Mouse (Mus musculus) embryo, embryonic 11.5 days (tissue): ENCODE data around the gene Sfxn5.

Experiments
- DNase-seq: peaks from one replicate; pipeline ENCODE4 v3.0.0-alpha.2; 2012; ENCODE audit warnings: low read depth, low spot score

The Sfxn5 gene

GRCm38 (mm10) chr6:85364439-85364838 lies 31.2 kb upstream of the Sfxn5 start:
- DNase-seq: no peak

DNA sequence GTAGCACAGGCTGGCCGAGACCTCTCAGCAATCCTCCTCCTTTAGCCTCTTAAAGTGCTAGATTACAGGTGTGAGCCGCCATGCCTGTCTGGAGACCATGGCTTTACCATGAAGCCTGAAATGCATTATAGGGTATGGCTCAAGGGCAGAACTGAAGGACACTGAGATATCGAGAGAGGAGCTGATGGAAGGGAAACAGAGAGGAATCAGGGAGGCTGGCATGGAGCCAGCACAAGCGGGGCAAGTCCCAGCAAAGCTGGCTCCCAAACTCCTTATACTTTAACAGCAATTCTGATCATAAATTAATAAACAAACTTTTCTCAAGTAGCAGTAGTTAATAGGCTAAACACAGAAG lies 30.7 kb upstream of the Sfxn5 start:
- DNase-seq: no peak

DNA sequence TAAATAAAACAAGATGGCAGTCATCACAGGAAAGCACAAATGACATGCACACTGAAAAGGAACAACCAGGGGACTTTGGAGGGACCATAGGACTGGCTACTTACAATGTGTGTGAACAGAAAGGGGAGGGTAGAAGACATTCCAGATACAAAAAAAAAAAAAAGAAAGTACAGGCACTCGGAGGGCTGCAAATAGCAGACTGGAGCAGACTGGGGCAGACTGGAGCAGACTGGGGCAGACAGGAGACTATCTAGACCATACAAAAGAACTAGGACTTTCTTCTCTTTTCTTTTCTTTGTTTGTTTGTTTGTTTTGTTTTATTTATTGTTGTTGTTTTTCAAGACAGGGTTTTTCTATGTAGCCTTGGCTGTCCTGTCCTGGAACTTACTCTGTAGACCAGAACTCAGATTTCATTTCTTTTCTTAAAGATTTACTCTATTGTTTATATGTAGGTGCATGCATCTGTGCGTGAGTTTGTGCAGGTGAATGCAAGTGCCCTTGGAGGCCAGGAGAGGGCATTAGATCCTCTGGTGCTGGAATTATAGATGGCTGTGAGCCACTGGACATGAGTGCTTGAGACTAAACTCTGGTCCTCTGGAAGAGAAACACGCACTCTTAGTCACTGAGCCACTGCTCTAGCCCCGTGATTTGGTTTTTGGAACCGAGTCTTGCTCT lies 30.1 kb upstream of the Sfxn5 start:
- DNase-seq: no peak

DNA sequence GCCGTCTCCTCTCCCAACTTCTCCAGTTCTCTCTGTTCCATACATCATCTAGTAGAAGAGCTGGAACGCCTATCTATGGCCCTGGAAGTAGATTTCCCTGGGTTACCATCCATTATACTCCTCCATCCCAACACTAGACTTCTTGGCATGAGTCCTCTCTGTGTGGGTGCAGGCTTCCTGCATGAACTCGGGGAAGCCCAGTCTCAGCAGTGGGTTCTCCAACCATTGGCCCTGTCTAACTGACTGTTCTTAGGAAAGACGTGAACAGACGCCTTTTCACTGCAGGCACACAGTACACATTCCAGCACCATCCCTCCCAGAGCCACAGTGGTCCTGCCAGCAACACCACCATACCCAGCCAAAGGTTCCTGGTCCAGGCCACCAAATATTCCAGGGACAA lies 29.4 kb upstream of the Sfxn5 start:
- DNase-seq: no peak

DNA sequence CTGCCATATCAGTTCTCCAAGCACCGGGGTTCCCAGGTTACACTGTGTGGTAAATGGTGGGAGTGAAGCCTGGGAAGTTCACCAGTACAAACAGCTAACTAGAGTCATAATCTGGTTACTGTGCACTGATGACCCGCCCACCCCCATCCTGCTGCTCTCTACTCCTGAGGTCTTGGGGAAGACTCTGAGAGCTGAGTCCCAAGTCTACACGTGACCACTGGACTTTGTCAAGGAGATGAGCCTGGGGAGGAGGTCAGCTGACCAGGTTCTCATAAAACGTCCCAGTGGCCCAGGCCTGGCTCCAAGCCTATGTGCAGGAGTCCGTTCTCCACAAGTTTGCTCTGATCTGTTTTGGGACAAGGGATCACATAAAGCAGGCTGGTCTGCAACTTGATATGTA lies 27.1 kb upstream of the Sfxn5 start:
- no peak for DNase-seq

GRCm38 (mm10) chr6:85358877-85359276 lies 25.7 kb upstream of the Sfxn5 start:
- DNase-seq: no peak

- DNase-seq: no peak
Measured at GRCm38 (mm10) chr6:85356682-85357465, 23.7 kb upstream of the Sfxn5 start.

DNA sequence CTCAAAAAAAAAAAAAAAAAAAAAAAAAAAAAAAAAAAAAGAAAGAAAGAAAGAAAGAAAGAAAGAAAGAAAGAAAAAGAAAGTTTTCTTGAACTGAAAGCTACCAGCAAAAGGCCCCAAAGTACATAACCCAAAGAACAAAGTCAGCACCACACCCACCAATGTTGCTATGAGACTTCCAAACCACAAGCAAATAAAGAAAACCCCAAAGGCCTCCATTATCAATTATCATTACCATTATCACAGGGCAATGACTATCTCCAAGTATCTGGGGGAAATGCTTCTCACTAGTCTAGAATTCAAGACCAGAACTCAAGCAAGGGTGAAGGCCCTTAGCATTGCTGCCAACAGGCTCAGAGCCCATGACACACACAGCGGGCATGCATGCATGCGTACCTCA lies 22.5 kb upstream of the Sfxn5 start:
- DNase-seq: no peak

GRCm38 (mm10) chr6:85354709-85355108 lies 21.5 kb upstream of the Sfxn5 start:
- DNase-seq: no peak

GRCm38 (mm10) chr6:85353706-85354105 lies 20.5 kb upstream of the Sfxn5 start:
- no peak for DNase-seq

DNA sequence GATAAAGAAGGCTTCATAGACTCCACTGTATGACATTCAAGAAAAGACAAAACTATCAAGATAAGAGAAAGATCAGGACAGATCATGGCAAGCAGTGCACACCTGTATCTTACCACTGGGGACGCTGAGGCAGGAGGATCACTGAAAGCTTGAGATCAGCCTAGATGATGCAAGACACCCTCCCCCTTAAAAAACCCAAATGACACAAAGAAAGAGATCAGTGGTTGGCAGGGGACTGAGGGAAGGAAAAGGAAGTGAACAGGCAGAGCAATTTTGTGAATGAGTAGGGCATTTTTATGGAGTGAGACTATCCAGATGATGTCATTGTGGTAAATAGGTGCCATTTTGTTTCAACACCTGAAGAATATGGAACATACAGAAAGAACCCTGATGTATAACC lies 16.9 kb upstream of the Sfxn5 start:
- no peak for DNase-seq

DNA sequence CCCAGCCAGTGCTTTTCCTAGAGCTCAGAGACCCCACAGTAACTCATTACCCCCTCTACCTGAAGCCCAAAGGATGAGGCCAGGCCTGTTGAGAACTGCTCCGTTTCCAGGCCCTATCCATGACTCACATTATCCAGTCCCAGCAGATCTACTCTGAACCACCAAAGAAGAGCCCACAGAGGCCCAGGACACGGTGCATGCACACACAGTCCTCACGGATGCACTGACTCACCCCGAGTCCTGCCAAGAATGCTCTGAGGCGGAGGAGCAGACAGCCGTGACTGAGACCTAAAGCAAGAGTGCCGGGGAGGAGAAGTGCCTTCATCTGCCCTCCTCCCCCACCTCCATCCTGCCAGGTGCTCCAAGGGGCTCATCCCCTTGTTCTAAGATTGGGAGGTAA lies 16.0 kb upstream of the Sfxn5 start:
- no peak for DNase-seq

- no peak for DNase-seq
Measured at GRCm38 (mm10) chr6:85348133-85348532, 14.9 kb upstream of the Sfxn5 start.

DNA sequence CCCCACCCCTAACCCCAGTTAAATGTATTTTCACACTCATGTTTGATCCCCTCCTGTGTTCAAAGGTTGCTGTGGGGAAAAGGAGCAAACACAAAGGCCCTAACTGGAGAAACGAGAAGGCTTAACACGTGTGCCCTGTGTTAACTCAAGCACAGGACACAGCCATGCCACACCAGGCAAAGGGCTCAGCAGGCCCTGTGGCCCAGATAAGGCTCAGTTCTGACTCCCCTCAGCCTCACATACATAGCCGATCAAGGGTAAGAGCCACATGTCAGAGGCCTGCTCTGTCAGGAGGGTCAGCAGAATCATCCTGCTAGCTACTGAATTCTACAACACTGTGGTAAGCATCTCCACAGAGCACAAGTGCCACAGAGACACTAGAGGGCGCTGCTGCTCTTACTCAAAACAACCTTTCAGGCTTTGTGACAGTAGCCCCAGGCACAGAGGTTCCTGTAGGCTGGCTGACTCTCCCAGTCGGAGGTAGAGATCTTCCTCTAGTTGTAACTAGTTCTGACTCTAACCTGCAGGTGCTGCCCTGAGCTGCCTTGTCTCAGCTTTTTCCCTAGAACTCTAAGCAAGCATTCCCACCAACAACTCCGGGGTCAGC lies 12.9 kb upstream of the Sfxn5 start:
- DNase-seq: peak; percentile 82

DNA sequence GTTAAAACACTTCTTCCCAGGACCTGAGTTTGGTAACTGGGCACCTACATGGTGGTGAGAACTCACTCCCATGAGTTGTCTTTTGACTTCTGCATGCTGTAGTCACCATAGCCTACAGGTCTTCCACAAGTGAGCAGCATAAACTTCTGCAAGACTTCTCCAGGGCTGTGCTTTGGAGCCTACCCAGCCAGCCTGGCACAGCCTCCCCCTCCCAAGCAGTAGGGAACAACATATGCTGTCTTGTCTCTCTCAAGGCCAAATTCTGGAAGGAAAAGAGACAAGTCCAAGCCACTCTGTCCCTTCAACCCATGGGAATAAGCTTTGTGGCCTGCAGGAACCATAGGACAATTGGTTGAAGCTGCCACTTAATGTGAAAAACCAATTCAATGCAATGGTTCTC lies 11.7 kb upstream of the Sfxn5 start:
- no peak for DNase-seq

DNA sequence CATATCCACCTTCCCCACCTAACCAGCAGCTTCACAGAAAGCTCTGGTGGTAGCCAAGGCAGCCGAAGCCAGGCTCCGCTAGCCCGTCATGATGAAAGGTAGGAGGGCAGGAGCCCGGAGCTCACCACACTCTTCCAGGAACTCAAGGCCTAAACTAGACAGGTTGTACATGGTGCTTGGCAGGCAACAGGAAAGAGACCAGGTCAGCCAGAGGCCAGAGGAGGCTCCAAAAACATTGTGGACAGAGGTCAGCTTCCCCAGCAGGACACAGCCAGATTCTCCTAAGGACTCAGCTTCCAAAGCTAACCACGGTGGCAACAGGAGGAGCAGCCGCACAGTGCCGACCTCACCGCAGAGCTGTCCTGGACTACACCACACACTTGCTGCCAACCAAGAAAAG lies 9.8 kb upstream of the Sfxn5 start:
- no peak for DNase-seq

DNA sequence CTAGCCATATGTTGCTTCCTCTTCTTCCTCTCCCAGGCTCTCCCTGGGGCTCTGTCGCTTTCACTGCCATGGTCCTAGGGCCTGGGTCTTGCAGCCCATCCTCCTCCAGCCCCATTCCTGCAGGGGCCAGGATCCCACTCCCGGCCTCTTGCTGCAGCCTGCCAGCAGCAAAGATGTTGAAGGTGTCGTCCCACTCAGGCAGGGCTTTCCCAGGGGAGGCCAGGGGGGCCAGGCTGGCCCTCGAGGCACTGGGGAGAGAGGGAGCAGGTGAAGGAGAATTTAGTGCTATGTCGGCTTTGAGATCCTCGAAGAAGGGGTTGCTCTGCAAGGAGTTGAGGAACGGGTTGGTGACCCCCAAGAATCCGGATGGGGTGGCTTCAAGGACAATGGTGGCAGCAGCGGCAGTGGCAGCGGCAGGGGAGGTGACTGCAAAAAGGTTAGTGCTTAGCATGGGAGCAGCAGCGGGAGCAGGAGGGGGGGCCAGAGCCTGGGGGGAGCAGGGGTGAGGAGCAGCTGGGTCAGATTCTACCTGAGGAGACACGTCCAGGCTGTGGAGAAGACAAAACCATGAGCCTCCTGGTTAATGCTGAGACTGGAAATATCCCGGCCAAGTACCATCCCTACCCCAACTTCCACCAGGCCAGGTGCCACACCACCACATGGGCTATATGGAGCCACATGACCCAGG lies 8.7 kb upstream of the Sfxn5 start:
- DNase-seq: no peak

- DNase-seq: no peak
Measured at GRCm38 (mm10) chr6:85340184-85340583, 7.0 kb upstream of the Sfxn5 start.

DNA sequence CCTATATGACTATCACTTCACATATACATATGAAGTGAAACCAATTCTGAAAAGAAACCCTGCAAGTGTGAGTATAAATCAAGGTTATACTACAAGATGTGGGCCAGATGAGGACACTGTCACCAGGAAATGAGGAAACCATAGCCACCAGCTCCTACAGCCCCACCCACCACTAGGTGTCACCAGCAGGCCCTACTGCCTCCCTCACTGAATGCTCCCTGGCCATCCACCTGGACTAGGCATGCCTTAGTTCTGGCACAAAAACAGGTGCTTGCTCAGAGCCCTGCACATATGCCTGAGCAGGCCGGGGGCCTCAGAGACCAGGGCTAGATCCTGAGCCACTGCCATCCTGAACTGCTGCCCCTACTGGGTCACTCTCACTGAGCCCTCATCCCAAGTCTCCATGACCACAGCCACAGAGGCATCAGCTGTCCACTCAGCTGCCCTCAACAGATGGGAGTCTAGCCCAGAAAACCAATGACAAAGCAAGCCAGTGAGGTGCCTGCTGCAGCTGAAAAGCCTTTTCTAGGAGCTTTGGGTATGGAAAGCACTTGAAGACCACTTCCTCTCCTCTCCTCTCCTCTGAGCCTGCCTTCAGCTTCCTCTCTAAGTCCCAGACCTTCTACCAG lies 6.2 kb upstream of the Sfxn5 start:
- no peak for DNase-seq

GRCm38 (mm10) chr6:85336944-85337343 lies 3.7 kb upstream of the Sfxn5 start:
- no peak for DNase-seq

GRCm38 (mm10) chr6:85335352-85335751 lies 2.1 kb upstream of the Sfxn5 start:
- DNase-seq: no peak

- DNase-seq: no peak
Measured at GRCm38 (mm10) chr6:85334851-85335250, 1.6 kb upstream of the Sfxn5 start.
